Mouse (Mus musculus) bone marrow macrophage, adult 2 months (primary cell): Measurements from ENCODE around the gene Gdap1l1. TPM values are rescaled to one million over a fixed set of nuclear protein-coding genes. Genes with fewer than 3 reads are reported as not detected.

ENCODE experiments used
- H3K27ac ChIP-seq: 2 replicates; pipeline ENCODE4 v1.5.1; 2012; ENCODE audit warnings: low read depth, low read length; ENCODE audit not compliant: insufficient read depth
- H3K4me1 ChIP-seq: 2 replicates; pipeline ENCODE4 v1.6.1; 2012; ENCODE audit warnings: low read length; ENCODE audit not compliant: control insufficient read depth, insufficient read depth
- H3K4me3 ChIP-seq: 2 replicates; pipeline ENCODE4 v1.5.1; 2012; ENCODE audit warnings: mild to moderate bottlenecking, low read length, moderate library complexity; ENCODE audit not compliant: insufficient read depth
- CTCF ChIP-seq: IDR thresholded peaks from 2 replicates; pipeline ENCODE4 v1.5.1; 2012; ENCODE audit warnings: low read depth, mild to moderate bottlenecking, low read length, moderate library complexity
- POLR2A ChIP-seq: IDR thresholded peaks from 2 replicates; pipeline ENCODE4 v1.6.1; 2012; ENCODE audit warnings: mild to moderate bottlenecking, low read depth, low read length, borderline replicate concordance
- polyA plus RNA-seq: library from polyadenylated mRNA; stranded (reverse); fragments of >200 nt; gene quantifications from 2 replicates; pipeline ENCODE4 v1.2.4, GENCODE M21; 2012; ENCODE audit not compliant: missing spikeins, insufficient read depth, insufficient read length

Gdap1l1 gene
- polyA plus RNA-seq, 1 experiment, result 0.63 TPM

- TF ChIP-seq POLR2A (no peak), CTCF (no peak)
- H3K4me1 ChIP-seq, result no peaks in the 10 kb centered on the region
- no peak overlapping the region for H3K27ac ChIP-seq
- H3K4me3 ChIP-seq, result no peak overlapping the region
Observed at GRCm38 (mm10) chr2:163463998-163464397, 25.7 kb downstream of the Gdap1l1 start.

- H3K4me3 ChIP-seq, result no peak overlapping the region
- no peak overlapping the region for H3K27ac ChIP-seq
- no peak for TF ChIP-seq CTCF
Observed at GRCm38 (mm10) chr2:163464562-163464961, 26.3 kb downstream of the Gdap1l1 start.

GRCm38 (mm10) chr2:163466771-163467170 lies 28.5 kb downstream of the Gdap1l1 start:
- H3K4me3 ChIP-seq, result no peak overlapping the region
- no peak overlapping the region for H3K27ac ChIP-seq
- peaks cover 5% of the 10 kb centered on the region for H3K4me1 ChIP-seq
- TF ChIP-seq CTCF (no peak), POLR2A (no peak)

More at GRCm38 (mm10) chr2:163464562-163464961, 26.3 kb downstream of the Gdap1l1 start:
- H3K4me1 ChIP-seq, result no peaks in the 10 kb centered on the region

- no peak overlapping the region for H3K4me3 ChIP-seq
- TF ChIP-seq POLR2A (no peak), CTCF (no peak)
Observed at GRCm38 (mm10) chr2:163467585-163467984, 29.3 kb downstream of the Gdap1l1 start.

GRCm38 (mm10) chr2:163468866-163469265 lies 30.6 kb downstream of the Gdap1l1 start:
- H3K4me1 ChIP-seq, result peaks cover 5% of the 10 kb centered on the region
- no peak for TF ChIP-seq CTCF
- TF ChIP-seq POLR2A, result no peak
- H3K27ac ChIP-seq, result no peak overlapping the region
- no peak overlapping the region for H3K4me3 ChIP-seq

More at GRCm38 (mm10) chr2:163467585-163467984, 29.3 kb downstream of the Gdap1l1 start:
- Histone ChIP-seq H3K4me1 (peaks cover 5% of the 10 kb centered on the region), H3K27ac (no peak overlapping the region)

GRCm38 (mm10) chr2:163469711-163470110 lies 31.4 kb downstream of the Gdap1l1 start:
- TF ChIP-seq POLR2A (no peak), CTCF (no peak)
- Histone ChIP-seq H3K4me1 (peaks cover 5% of the 10 kb centered on the region), H3K27ac (no peak overlapping the region), H3K4me3 (no peak overlapping the region)

GRCm38 (mm10) chr2:163471136-163471535 lies 32.9 kb downstream of the Gdap1l1 start:
- H3K27ac ChIP-seq, result no peak overlapping the region
- H3K4me1 ChIP-seq, result peaks cover 5% of the 10 kb centered on the region
- no peak for TF ChIP-seq CTCF
- no peak for TF ChIP-seq POLR2A
- H3K4me3 ChIP-seq, result peak overlapping the region; percentile 89

- TF ChIP-seq CTCF (no peak), POLR2A (no peak)
- Histone ChIP-seq H3K4me3 (peak overlapping the region; percentile 89), H3K4me1 (peaks cover 5% of the 10 kb centered on the region), H3K27ac (no peak overlapping the region)
Observed at GRCm38 (mm10) chr2:163471710-163472465, 33.6 kb downstream of the Gdap1l1 start.

- no peak for TF ChIP-seq POLR2A
- TF ChIP-seq CTCF, result peak; percentile 66
- Histone ChIP-seq H3K4me3 (peak within 1 kb of the TSS; percentile 89), H3K4me1 (peaks cover 5% of the 10 kb centered on the region), H3K27ac (no peak within 1 kb of the TSS)
Observed at GRCm38 (mm10) chr2:163472466-163472851, 34.2 kb downstream of the Gdap1l1 start, which contains the start of gene Fitm2. Fitm2 (minus strand) TSS chr2:163472629.

- TF ChIP-seq POLR2A (no peak), CTCF (peak; percentile 44; the same call in 1 of the 2 replicates)
- Histone ChIP-seq H3K4me3 (no peak overlapping the region), H3K4me1 (no peaks in the 10 kb centered on the region), H3K27ac (no peak overlapping the region)
Observed at GRCm38 (mm10) chr2:163480191-163480825, 42.0 kb downstream of the Gdap1l1 start.
